In genomic region chr3:50433831-50434230, GRCm38 (mm10) we compare ENCODE assay signal across 17 mouse cellular contexts.
"Had no signal": no experiment of that assay in that cellular context is flagged by ENCODE, and none has a peak within 500 bp of the region (broad histone marks: within the 10 kb centered on the region; RNA-seq: fewer than 3 reads in every experiment).

No protein-coding gene starts in this region.

- H3K27me3 ChIP-seq: lung, embryonic 15.5 days; megakaryocyte, embryonic 14.5 days; midbrain, embryonic 13.5 days; midbrain, embryonic 15.5 days; neural tube, embryonic 12.5 days; stomach, embryonic 15.5 days had no signal

- H3K4me1 ChIP-seq: lung, embryonic 15.5 days; midbrain, embryonic 13.5 days; midbrain, embryonic 15.5 days; neural tube, embryonic 12.5 days; stomach, embryonic 15.5 days had no signal

- DNase-seq: lung, adult 2 months; lung, postnatal 14 days; lung, postnatal 36 days; right cerebral cortex, postnatal 14 days; thymus, adult 2 months; thymus, postnatal 25 days; thymus, postnatal 4 days had no signal

- H3K9me3 ChIP-seq: lung, embryonic 15.5 days; megakaryocyte, embryonic 14.5 days; midbrain, embryonic 13.5 days; midbrain, embryonic 15.5 days; neural tube, embryonic 12.5 days; stomach, embryonic 15.5 days had no signal

- H3K27ac ChIP-seq: lung, embryonic 15.5 days; macrophage; midbrain, embryonic 13.5 days; midbrain, embryonic 15.5 days; neural tube, embryonic 12.5 days; stomach, embryonic 15.5 days; stomach, postnatal 0 days had no signal

- ATAC-seq: lung, postnatal 0 days; midbrain, embryonic 13.5 days; midbrain, embryonic 15.5 days had no signal

- H3K36me3 ChIP-seq: lung, embryonic 15.5 days; midbrain, embryonic 13.5 days; midbrain, embryonic 15.5 days; neural tube, embryonic 12.5 days; stomach, embryonic 15.5 days had no signal

- H3K4me3 ChIP-seq: lung, embryonic 15.5 days; megakaryocyte, embryonic 14.5 days; midbrain, embryonic 13.5 days; midbrain, embryonic 15.5 days; neural tube, embryonic 12.5 days; stomach, embryonic 15.5 days had no signal

- H3K4me2 ChIP-seq: lung, embryonic 15.5 days; midbrain, embryonic 11.5 days; midbrain, embryonic 13.5 days; midbrain, embryonic 15.5 days; neural tube, embryonic 12.5 days; stomach, embryonic 15.5 days had no signal

- H3K9ac ChIP-seq: lung, embryonic 15.5 days; midbrain, embryonic 13.5 days; midbrain, embryonic 15.5 days; neural tube, embryonic 12.5 days; stomach, embryonic 15.5 days had no signal
